Mouse (Mus musculus): ENCODE results near the gene Polr2e. TPM values are rescaled to one million over a fixed set of nuclear protein-coding genes. Genes with fewer than 3 reads are reported as not detected.

The Polr2e gene
- total RNA-seq, 2 experiments from 2014 or later = 42.0 to 50.9 TPM

GRCm38 (mm10) chr10:80018739-80019297 is 20.8 kb downstream of the Polr2e start:
- no peak for TF ChIP-seq CTCF (IDR thresholded peaks at IDR 0.05)
- intact Hi-C loops (cut with DNase I) = no loop called here
- Histone ChIP-seq H3K27ac (peak overlapping the region; percentile 69), H3K4me3 (peak overlapping the region; percentile 50)
- DNase-seq = no peak

GRCm38 (mm10) chr10:80017771-80018170 is 21.8 kb downstream of the Polr2e start:
- TF ChIP-seq CTCF (IDR thresholded peaks at IDR 0.05) = no peak
- Histone ChIP-seq H3K4me3 (peak overlapping the region; percentile 56), H3K27ac (peak overlapping the region; percentile 25; the same call in 1 of the 2 replicates)
- no peak for DNase-seq
- intact Hi-C loops (cut with DNase I) = no loop called here

- intact Hi-C loops (cut with DNase I) = no loop called here
- no peak for TF ChIP-seq CTCF (IDR thresholded peaks at IDR 0.05)
- Histone ChIP-seq H3K27ac (peak overlapping the region; percentile 38), H3K4me3 (peak overlapping the region; percentile 56)
- DNase-seq = no peak
Observed at GRCm38 (mm10) chr10:80017361-80017760, 22.2 kb downstream of the Polr2e start.

- Histone ChIP-seq H3K4me3 (peak overlapping the region; percentile 55), H3K27ac (peak overlapping the region; percentile 38)
- no peak for DNase-seq
- TF ChIP-seq CTCF (IDR thresholded peaks at IDR 0.05) = no peak
- intact Hi-C loops (cut with DNase I) = no loop called here
Observed at GRCm38 (mm10) chr10:80016931-80017330, 22.7 kb downstream of the Polr2e start.

GRCm38 (mm10) chr10:80016511-80016910 is 23.1 kb downstream of the Polr2e start, which contains the start of gene Arhgap45:
Gene Arhgap45 (plus strand): TSS chr10:80016653.
- DNase-seq = no peak
- no peak for TF ChIP-seq CTCF (IDR thresholded peaks at IDR 0.05)

GRCm38 (mm10) chr10:80015583-80015982 is 24.0 kb downstream of the Polr2e start:
- TF ChIP-seq CTCF (IDR thresholded peaks at IDR 0.05) = no peak
- H3K4me3 ChIP-seq = no peak overlapping the region
- no peak for DNase-seq
- intact Hi-C loops (cut with DNase I) = no loop called here
- no peak overlapping the region for H3K27ac ChIP-seq

More at GRCm38 (mm10) chr10:80016511-80016910, 23.1 kb downstream of the Polr2e start, which contains the start of gene Arhgap45:
- Histone ChIP-seq H3K27ac (peak within 1 kb of the TSS; percentile 38), H3K4me3 (peak within 1 kb of the TSS; percentile 55)
- intact Hi-C loops (cut with DNase I) = no loop called here

GRCm38 (mm10) chr10:80014484-80015290 is 24.9 kb downstream of the Polr2e start:
- no peak overlapping the region for H3K4me3 ChIP-seq
- no peak overlapping the region for H3K27ac ChIP-seq
- peak; percentile 29; the same call in 1 of the 2 replicates for TF ChIP-seq CTCF (IDR thresholded peaks at IDR 0.05)
- intact Hi-C loops (cut with DNase I) = no loop called here
- no peak for DNase-seq

GRCm38 (mm10) chr10:80013609-80014008 is 26.0 kb downstream of the Polr2e start:
- no peak for DNase-seq
- TF ChIP-seq CTCF (IDR thresholded peaks at IDR 0.05) = no peak
- Histone ChIP-seq H3K4me3 (no peak overlapping the region), H3K27ac (no peak overlapping the region)
- intact Hi-C loops (cut with DNase I) = no loop called here

GRCm38 (mm10) chr10:80011740-80012139 is 27.9 kb downstream of the Polr2e start:
- intact Hi-C loops (cut with DNase I) = no loop called here
- no peak for TF ChIP-seq CTCF (IDR thresholded peaks at IDR 0.05)
- Histone ChIP-seq H3K4me3 (no peak overlapping the region), H3K27ac (no peak overlapping the region)
- no peak for DNase-seq

- Histone ChIP-seq H3K4me3 (no peak overlapping the region), H3K27ac (no peak overlapping the region)
- DNase-seq = no peak
- intact Hi-C loops (cut with DNase I) = no loop called here
- no peak for TF ChIP-seq CTCF (IDR thresholded peaks at IDR 0.05)
Observed at GRCm38 (mm10) chr10:80004233-80004705, 35.3 kb downstream of the Polr2e start.

- no peak for TF ChIP-seq CTCF (IDR thresholded peaks at IDR 0.05)
- intact Hi-C loops (cut with DNase I) = no loop called here
- H3K27ac ChIP-seq = peak overlapping the region; percentile 60
- no peak for DNase-seq
- no peak overlapping the region for H3K4me3 ChIP-seq
Observed at GRCm38 (mm10) chr10:80003374-80004232, 36.0 kb downstream of the Polr2e start.

GRCm38 (mm10) chr10:80002829-80003228 is 36.8 kb downstream of the Polr2e start:
- DNase-seq = no peak
- Histone ChIP-seq H3K27ac (peak overlapping the region; percentile 60), H3K4me3 (no peak overlapping the region)
- intact Hi-C loops (cut with DNase I) = no loop called here
- no peak for TF ChIP-seq CTCF (IDR thresholded peaks at IDR 0.05)

Measured in gastrocnemius, adult 2 months (tissue).